Comparison of ENCODE assay signal across 9 mouse cellular contexts in genomic region chr2:65181066-65181716, GRCm38 (mm10). TPM values are rescaled to one million over a fixed set of nuclear protein-coding genes. Genes with fewer than 3 reads are reported as not detected.
DNase-seq lines count a peak whose midpoint lies in the region; ATAC-seq and TF ChIP-seq lines count a peak whose summit lies in the region.
"Had no signal": no experiment of that assay in that cellular context is flagged by ENCODE, and none has a peak within 500 bp of the region (broad histone marks: within the 10 kb centered on the region; RNA-seq: fewer than 3 reads in every experiment).

No protein-coding gene starts in this region.

- ATAC-seq in intestine, embryonic 16.5 days = peak; percentile 34; the same call in 1 of the 2 replicates
- ATAC-seq in neural tube, embryonic 11.5 days (ENCODE audit: insufficient read depth, low FRiP score, low TSS enrichment) = peak; percentile 76
- ATAC-seq in cerebellum, adult (ENCODE audit: insufficient number of reproducible peaks, low FRiP score, low TSS enrichment) = no peak

- peaks cover 18% of the 10 kb centered on the region for H3K4me1 ChIP-seq in intestine, embryonic 16.5 days (ENCODE audit: control insufficient read depth, insufficient read depth, low read length)
- peaks cover 6% of the 10 kb centered on the region; the same call in 1 of the 2 replicates for H3K4me1 ChIP-seq in neural tube, embryonic 11.5 days (ENCODE audit: control insufficient read depth, insufficient read depth, low read length)
- H3K4me1 ChIP-seq: limb, embryonic 15.5 days had no signal

- H3K9ac ChIP-seq in intestine, embryonic 16.5 days (ENCODE audit: low read depth, low read length) = no peak overlapping the region
- H3K9ac ChIP-seq in neural tube, embryonic 11.5 days (ENCODE audit: low read length) = peak overlapping the region; percentile 37; the same call in 1 of the 2 replicates
- H3K9ac ChIP-seq: limb, embryonic 15.5 days had no signal

- no peaks in the 10 kb centered on the region for H3K27me3 ChIP-seq in intestine, embryonic 16.5 days (replicated peaks; ENCODE audit: control insufficient read depth, insufficient read depth, low read length)
- no peaks in the 10 kb centered on the region for H3K27me3 ChIP-seq in neural tube, embryonic 11.5 days (ENCODE audit: control insufficient read depth, insufficient read depth, low read length)
- H3K27me3 ChIP-seq: limb, embryonic 15.5 days had no signal

- no peak overlapping the region; the same call in 1 of the 2 replicates for H3K4me3 ChIP-seq in layer of hippocampus, adult 2 months
- no peak overlapping the region for H3K4me3 ChIP-seq in intestine, embryonic 16.5 days (ENCODE audit: low read length)
- H3K4me3 ChIP-seq in neural tube, embryonic 11.5 days (ENCODE audit: low read depth, low read length) = no peak overlapping the region
- H3K4me3 ChIP-seq: limb, embryonic 15.5 days had no signal

- no peak for DNase-seq in layer of hippocampus, adult 2 months (ENCODE audit: low spot score in 2 of 2)
- DNase-seq in layer of hippocampus, adult 8-10 months (ENCODE audit: low spot score in 2 of 2) = no peak
- peak; percentile 65 for DNase-seq in embryo, embryonic 9.5 days (ENCODE audit: extremely low spot score)
- DNase-seq in neural tube, embryonic 11.5 days (ENCODE audit: low spot score) = peak; percentile 72
- DNase-seq in gastrocnemius, postnatal 4 days (ENCODE audit: low spot score in 2 of 2) = no peak
- DNase-seq in testis, postnatal 10 days (ENCODE audit: low spot score) = no peak

- peak overlapping the region; percentile 53; the same call in 1 of the 2 replicates for H3K27ac ChIP-seq in layer of hippocampus, adult 2 months
- no peak overlapping the region for H3K27ac ChIP-seq in intestine, embryonic 16.5 days (ENCODE audit: low read length)
- no peak overlapping the region for H3K27ac ChIP-seq in neural tube, embryonic 11.5 days (ENCODE audit: low read depth, low read length)
- H3K27ac ChIP-seq: limb, embryonic 15.5 days had no signal

- TF ChIP-seq CTCF in layer of hippocampus, adult 2 months (conservative IDR thresholded peaks at IDR 0.05) = peak; percentile 42

- 37% methylated on average over 9 of the region's 9 CpGs for WGBS in intestine, embryonic 16.5 days
- WGBS in neural tube, embryonic 11.5 days = 32% methylated on average over 9 of the region's 9 CpGs

- H3K36me3 ChIP-seq in intestine, embryonic 16.5 days (ENCODE audit: control insufficient read depth, insufficient read depth, low read length) = no peaks in the 10 kb centered on the region
- no peaks in the 10 kb centered on the region for H3K36me3 ChIP-seq in neural tube, embryonic 11.5 days (ENCODE audit: control insufficient read depth, insufficient read depth, low read length)
- H3K36me3 ChIP-seq: limb, embryonic 15.5 days had no signal

- no peak overlapping the region for H3K4me2 ChIP-seq in intestine, embryonic 16.5 days (ENCODE audit: low read depth, low read length)
- no peak overlapping the region for H3K4me2 ChIP-seq in neural tube, embryonic 11.5 days (ENCODE audit: low read depth)
- H3K4me2 ChIP-seq: limb, embryonic 15.5 days had no signal

- no peaks in the 10 kb centered on the region for H3K9me3 ChIP-seq in intestine, embryonic 16.5 days (ENCODE audit: control insufficient read depth, low read length)
- H3K9me3 ChIP-seq in neural tube, embryonic 11.5 days (ENCODE audit: control insufficient read depth, low read length) = no peaks in the 10 kb centered on the region
- H3K9me3 ChIP-seq: limb, embryonic 15.5 days had no signal

RNA-seq across cellular contexts. Expression of gene Cobll1, which starts 58.0 kb away (rescaled TPM):
- total RNA-seq in layer of hippocampus, adult 2 months (2021) = 1 to 10 TPM; 6.8 to 8.5 TPM
- total RNA-seq in layer of hippocampus, adult 8-10 months (2022) = 10 to 100 TPM; 10.6 to 12.1 (median 10.7) TPM
- polyA plus RNA-seq in intestine, embryonic 16.5 days (2015; fragmentation: Nextera tagmentation; extraction: Ambion mirVana) = 20.2 and 23.6 TPM in 2 replicates
- polyA plus RNA-seq in neural tube, embryonic 11.5 days (2014; fragmentation: Nextera tagmentation; extraction: Ambion mirVana) = 1.6 and 2.4 TPM in 2 replicates
- 10 to 100 TPM; 10.4 to 11.7 TPM for total RNA-seq in gastrocnemius, postnatal 4 days (2021)

Comparison
In these comparisons a context has a peak if more than half of its experiments do, and no peak if none do; other contexts are left out.
1. DNase-seq: peak in embryo, embryonic 9.5 days (single experiment) and neural tube, embryonic 11.5 days (single experiment); none in layer of hippocampus, adult 2 months (0 of 2), layer of hippocampus, adult 8-10 months (0 of 2), gastrocnemius, postnatal 4 days (0 of 2) and testis, postnatal 10 days (single experiment).